Mouse (Mus musculus): ENCODE data around the gene Pip4k2b. TPM values are rescaled to one million over a fixed set of nuclear protein-coding genes. Genes with fewer than 3 reads are reported as not detected.
A peak's percentile ranks its signal among the peaks of the same experiment; 100 is the strongest.

Gene Pip4k2b
- polyA plus RNA-seq, 1 experiment from 2014 or later, result 4.3 TPM

GRCm38 (mm10) chr11:97680430-97680829, 64.1 kb downstream of the Pip4k2b start:
- Histone ChIP-seq H3K4me3 (no peak overlapping the region), H3K4me1 (replicated peaks) (peaks cover 32% of the 10 kb centered on the region), H3K27ac (peak overlapping the region; percentile 18; the same call in 1 of the 2 replicates), H3K27me3 (no peaks in the 10 kb centered on the region), H3K4me2 (no peak overlapping the region), H3K9ac (peak overlapping the region; percentile 46; the same call in 1 of the 2 replicates), H3K9me3 (no peaks in the 10 kb centered on the region), H3K36me3 (peaks cover 77% of the 10 kb centered on the region)
- 63% methylated on average over 12 of the region's 12 CpGs for WGBS
- ATAC-seq (ENCODE audit: low FRiP score), result no peak

DNA sequence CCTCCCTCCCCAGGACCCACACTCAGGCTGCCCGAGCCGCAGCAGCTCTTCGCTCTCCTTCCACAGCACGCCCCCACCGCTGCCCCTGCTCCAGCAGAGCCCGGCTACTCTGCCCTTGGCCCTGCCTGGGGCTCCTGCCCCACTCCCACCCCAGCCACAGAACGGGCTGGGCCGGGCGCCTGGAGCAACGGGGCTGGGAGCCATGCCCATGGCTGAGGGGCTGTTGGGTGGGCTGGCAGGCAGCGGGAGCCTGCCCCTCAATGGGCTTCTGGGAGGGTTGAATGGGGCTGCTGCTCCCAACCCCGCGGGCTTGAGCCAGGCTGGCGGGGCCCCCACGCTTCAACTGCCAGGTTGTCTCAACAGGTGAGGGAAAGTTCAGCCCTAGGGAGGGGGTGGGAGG, 66.2 kb downstream of the Pip4k2b start:
- no peak for ATAC-seq (ENCODE audit: low FRiP score)
- Histone ChIP-seq H3K36me3 (peaks cover 96% of the 10 kb centered on the region), H3K4me2 (no peak overlapping the region), H3K27ac (no peak overlapping the region), H3K9me3 (no peaks in the 10 kb centered on the region), H3K9ac (no peak overlapping the region), H3K4me3 (no peak overlapping the region), H3K27me3 (no peaks in the 10 kb centered on the region), H3K4me1 (replicated peaks) (peaks cover 23% of the 10 kb centered on the region)
- 74% methylated on average over 15 of the region's 15 CpGs for WGBS

GRCm38 (mm10) chr11:97677842-97678241, 66.7 kb downstream of the Pip4k2b start:
- ATAC-seq (ENCODE audit: low FRiP score), result no peak
- Histone ChIP-seq H3K27me3 (no peaks in the 10 kb centered on the region), H3K36me3 (peaks cover 98% of the 10 kb centered on the region), H3K9ac (no peak overlapping the region), H3K4me3 (no peak overlapping the region), H3K4me1 (replicated peaks) (peaks cover 23% of the 10 kb centered on the region), H3K9me3 (no peaks in the 10 kb centered on the region), H3K4me2 (no peak overlapping the region), H3K27ac (no peak overlapping the region)
- WGBS, result 47% methylated on average over 8 of the region's 8 CpGs

GRCm38 (mm10) chr11:97677381-97677780, 67.1 kb downstream of the Pip4k2b start:
- WGBS, result 49% methylated on average over 15 of the region's 15 CpGs

DNA sequence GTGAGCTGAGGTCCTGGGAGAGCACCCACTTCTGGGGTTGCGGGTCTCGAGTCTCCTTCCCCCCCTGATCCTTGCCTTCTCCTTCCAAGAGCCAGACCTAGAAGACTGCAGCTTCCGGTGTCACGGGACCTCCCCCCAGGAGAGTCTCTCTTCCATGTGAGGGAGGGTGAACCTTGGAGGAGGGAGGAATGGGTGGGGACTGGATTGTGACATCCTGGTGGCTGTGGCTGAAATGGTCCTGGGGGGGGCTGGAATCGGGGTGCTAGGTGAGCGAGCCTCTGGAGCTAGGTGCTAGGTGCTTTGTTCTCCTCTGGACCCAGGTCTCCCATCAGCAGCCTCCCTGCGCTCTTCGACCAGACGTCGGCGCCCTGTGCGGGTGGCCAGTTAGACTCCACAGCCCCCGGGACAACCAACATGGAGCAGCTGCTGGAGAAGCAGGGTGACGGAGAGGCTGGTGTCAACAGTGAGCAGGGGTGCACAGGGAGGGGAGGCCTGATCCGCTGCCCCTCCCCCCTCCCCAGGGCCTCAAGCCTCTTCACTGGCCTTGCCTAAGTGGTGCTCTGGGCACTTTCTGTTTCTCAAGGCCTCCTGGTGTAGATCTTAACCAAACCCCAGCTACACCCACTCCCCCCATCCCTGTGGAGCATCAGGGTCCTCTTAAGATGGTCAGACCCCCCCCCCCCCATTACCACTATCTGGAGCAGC, 68.3 kb downstream of the Pip4k2b start:
- Histone ChIP-seq H3K27me3 (no peaks in the 10 kb centered on the region), H3K4me2 (no peak overlapping the region), H3K27ac (no peak overlapping the region), H3K4me1 (replicated peaks) (peaks cover 23% of the 10 kb centered on the region), H3K9ac (0 out of 2 replicates have a peak overlapping the region, but pooled peaks have one; percentile 5), H3K4me3 (no peak overlapping the region), H3K36me3 (peaks cover 99% of the 10 kb centered on the region), H3K9me3 (no peaks in the 10 kb centered on the region)
- WGBS, result 86% methylated on average over 13 of the region's 15 CpGs
- no peak for ATAC-seq (ENCODE audit: low FRiP score)

More at GRCm38 (mm10) chr11:97677381-97677780, 67.1 kb downstream of the Pip4k2b start:
- Histone ChIP-seq H3K9ac (peak overlapping the region; percentile 35; the same call in 1 of the 2 replicates), H3K4me1 (replicated peaks) (peaks cover 23% of the 10 kb centered on the region), H3K27ac (0 out of 2 replicates have a peak overlapping the region, but pooled peaks have one; percentile 44), H3K36me3 (peaks cover 99% of the 10 kb centered on the region), H3K27me3 (no peaks in the 10 kb centered on the region), H3K9me3 (no peaks in the 10 kb centered on the region), H3K4me3 (no peak overlapping the region), H3K4me2 (no peak overlapping the region)
- ATAC-seq (ENCODE audit: low FRiP score), result no peak

- 80% methylated on average over 11 of the region's 11 CpGs for WGBS
- Histone ChIP-seq H3K36me3 (peaks cover 100% of the 10 kb centered on the region), H3K9me3 (no peaks in the 10 kb centered on the region), H3K9ac (no peak overlapping the region), H3K27ac (no peak overlapping the region), H3K4me3 (no peak overlapping the region), H3K4me2 (no peak overlapping the region), H3K4me1 (replicated peaks) (peaks cover 37% of the 10 kb centered on the region), H3K27me3 (no peaks in the 10 kb centered on the region)
- ATAC-seq (ENCODE audit: low FRiP score), result no peak
Measured at GRCm38 (mm10) chr11:97673148-97673547, 71.4 kb downstream of the Pip4k2b start.

- H3K27me3 ChIP-seq, result no peaks in the 10 kb centered on the region
- H3K27ac ChIP-seq, result no peak overlapping the region
- no peaks in the 10 kb centered on the region for H3K9me3 ChIP-seq
- ATAC-seq (ENCODE audit: low FRiP score), result no peak
- H3K4me3 ChIP-seq, result no peak overlapping the region
- H3K4me1 ChIP-seq (replicated peaks), result peaks cover 24% of the 10 kb centered on the region
- no peak overlapping the region for H3K4me2 ChIP-seq
- peak overlapping the region; percentile 8; the same call in 1 of the 2 replicates for H3K9ac ChIP-seq
- peaks cover 97% of the 10 kb centered on the region for H3K36me3 ChIP-seq
- 45% methylated on average over 2 of the region's 2 CpGs for WGBS
Measured at GRCm38 (mm10) chr11:97671177-97671527, 73.4 kb downstream of the Pip4k2b start.

GRCm38 (mm10) chr11:97670234-97671176, 74.0 kb downstream of the Pip4k2b start:
- H3K27ac ChIP-seq, result no peak overlapping the region
- H3K27me3 ChIP-seq, result no peaks in the 10 kb centered on the region

DNA sequence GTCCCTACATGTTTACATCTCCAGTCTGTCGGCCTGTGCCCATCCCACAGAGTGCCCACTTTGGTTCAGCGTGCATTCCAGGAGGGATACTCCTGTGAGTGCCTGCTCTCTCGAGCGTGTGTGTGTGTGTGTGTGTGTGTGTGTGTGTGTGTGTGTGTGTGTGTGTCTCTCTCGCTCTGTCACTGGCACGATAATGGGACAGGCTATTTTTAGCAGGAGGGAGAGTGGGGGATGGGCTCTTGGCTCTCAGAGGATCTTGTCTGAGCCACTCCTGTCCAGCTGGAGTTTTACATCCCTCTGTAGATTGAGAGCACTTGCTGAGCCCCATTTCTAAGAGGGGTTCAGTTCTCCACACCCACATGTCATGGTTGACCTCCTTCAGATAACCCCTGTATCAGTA, 74.7 kb downstream of the Pip4k2b start:
- H3K36me3 ChIP-seq, result peaks cover 94% of the 10 kb centered on the region
- no peaks in the 10 kb centered on the region for H3K27me3 ChIP-seq
- peak overlapping the region; percentile 5; the same call in 1 of the 2 replicates for H3K9ac ChIP-seq
- no peak overlapping the region for H3K4me3 ChIP-seq
- WGBS, result 32% methylated on average over 6 of the region's 6 CpGs
- no peak for ATAC-seq (ENCODE audit: low FRiP score)
- peaks cover 32% of the 10 kb centered on the region for H3K4me1 ChIP-seq (replicated peaks)
- no peaks in the 10 kb centered on the region for H3K9me3 ChIP-seq
- H3K27ac ChIP-seq, result peak overlapping the region; percentile 23; the same call in 1 of the 2 replicates
- H3K4me2 ChIP-seq, result no peak overlapping the region

More at GRCm38 (mm10) chr11:97670234-97671176, 74.0 kb downstream of the Pip4k2b start:
- Histone ChIP-seq H3K9me3 (no peaks in the 10 kb centered on the region), H3K4me3 (no peak overlapping the region), H3K4me1 (replicated peaks) (peaks cover 26% of the 10 kb centered on the region), H3K4me2 (no peak overlapping the region), H3K9ac (peak overlapping the region; percentile 8; the same call in 1 of the 2 replicates), H3K36me3 (peaks cover 97% of the 10 kb centered on the region)
- 75% methylated on average over 13 of the region's 13 CpGs for WGBS
- ATAC-seq (ENCODE audit: low FRiP score), result no peak

GRCm38 (mm10) chr11:97669268-97669667, 75.2 kb downstream of the Pip4k2b start:
- ATAC-seq (ENCODE audit: low FRiP score), result no peak
- 54% methylated on average over 15 of the region's 15 CpGs for WGBS
- Histone ChIP-seq H3K36me3 (peaks cover 89% of the 10 kb centered on the region), H3K4me3 (no peak overlapping the region), H3K27me3 (no peaks in the 10 kb centered on the region), H3K9ac (peak overlapping the region; percentile 29; the same call in 1 of the 2 replicates), H3K27ac (peak overlapping the region; percentile 23; the same call in 1 of the 2 replicates), H3K4me1 (replicated peaks) (peaks cover 38% of the 10 kb centered on the region), H3K4me2 (no peak overlapping the region), H3K9me3 (no peaks in the 10 kb centered on the region)

- no peak for ATAC-seq (ENCODE audit: low FRiP score)
- H3K4me1 ChIP-seq (replicated peaks), result peaks cover 40% of the 10 kb centered on the region
- H3K4me3 ChIP-seq, result no peak overlapping the region
- H3K36me3 ChIP-seq, result peaks cover 77% of the 10 kb centered on the region
- no peak overlapping the region for H3K9ac ChIP-seq
- H3K9me3 ChIP-seq, result no peaks in the 10 kb centered on the region
- 92% methylated on average over 7 of the region's 7 CpGs for WGBS
- no peaks in the 10 kb centered on the region for H3K27me3 ChIP-seq
- H3K4me2 ChIP-seq, result no peak overlapping the region
- no peak overlapping the region for H3K27ac ChIP-seq
Measured at GRCm38 (mm10) chr11:97668160-97668559, 76.3 kb downstream of the Pip4k2b start.

GRCm38 (mm10) chr11:97666794-97667193, 77.7 kb downstream of the Pip4k2b start:
- WGBS, result 93% methylated on average over 15 of the region's 15 CpGs
- ATAC-seq (ENCODE audit: low FRiP score), result no peak
- H3K4me3 ChIP-seq, result no peak overlapping the region
- H3K4me1 ChIP-seq (replicated peaks), result peaks cover 50% of the 10 kb centered on the region
- H3K9me3 ChIP-seq, result no peaks in the 10 kb centered on the region
- H3K9ac ChIP-seq, result no peak overlapping the region
- H3K27me3 ChIP-seq, result peaks cover 10% of the 10 kb centered on the region
- no peak overlapping the region for H3K4me2 ChIP-seq
- H3K36me3 ChIP-seq, result peaks cover 64% of the 10 kb centered on the region
- H3K27ac ChIP-seq, result no peak overlapping the region
